Mouse (Mus musculus) neural tube, embryonic 10.5 days (tissue): ENCODE data around the gene Mmp13.
"Not testable (repeated sequence)": the region's sequence is repeated elsewhere in the genome, so short reads cannot be mapped to it uniquely, and the experiment has no call there.

Experiments used
- DNase-seq: peaks from one replicate; pipeline ENCODE4 v3.0.0-alpha.2; 2017; ENCODE audit warnings: low spot score; ENCODE audit errors: extremely low spot score

The Mmp13 gene

DNA sequence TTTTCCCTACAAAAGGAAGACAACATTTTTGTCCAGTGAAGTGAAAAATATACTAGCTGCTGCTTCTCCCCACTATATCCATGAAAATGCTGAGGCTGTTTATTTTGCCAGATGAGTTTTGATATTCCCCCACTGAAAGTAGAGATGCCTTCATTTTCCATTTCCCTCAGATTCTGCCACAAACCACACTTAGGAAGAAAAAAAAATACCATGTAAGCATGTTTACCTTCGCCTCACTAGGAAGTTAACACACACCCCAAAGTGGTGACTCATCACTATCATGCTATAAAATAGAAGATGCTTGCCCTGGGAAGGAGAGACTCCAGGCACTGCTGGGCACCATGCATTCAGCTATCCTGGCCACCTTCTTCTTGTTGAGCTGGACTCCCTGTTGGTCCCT lies at the start of gene Mmp13:
TSS of gene Mmp13 (plus strand) at position 301 of the 400 bp plus-strand sequence.
- no peak for DNase-seq

DNA sequence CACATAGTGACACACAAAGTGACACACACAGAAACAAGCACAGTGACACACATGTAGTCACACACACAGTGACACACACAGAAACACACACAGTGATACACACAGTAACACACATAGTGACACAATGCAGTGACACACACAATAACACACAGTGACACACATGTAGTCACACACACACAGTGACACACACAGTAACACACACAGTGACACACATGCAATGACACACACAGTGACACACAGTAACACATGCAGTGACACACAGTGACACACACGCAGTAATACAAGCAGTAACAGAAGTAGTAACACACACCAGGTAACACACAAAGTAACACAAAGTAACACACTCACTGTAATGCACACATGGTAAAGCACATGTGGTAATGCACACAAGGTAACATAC lies 33.7 kb upstream of the Mmp13 start:
- no peak for DNase-seq

DNA sequence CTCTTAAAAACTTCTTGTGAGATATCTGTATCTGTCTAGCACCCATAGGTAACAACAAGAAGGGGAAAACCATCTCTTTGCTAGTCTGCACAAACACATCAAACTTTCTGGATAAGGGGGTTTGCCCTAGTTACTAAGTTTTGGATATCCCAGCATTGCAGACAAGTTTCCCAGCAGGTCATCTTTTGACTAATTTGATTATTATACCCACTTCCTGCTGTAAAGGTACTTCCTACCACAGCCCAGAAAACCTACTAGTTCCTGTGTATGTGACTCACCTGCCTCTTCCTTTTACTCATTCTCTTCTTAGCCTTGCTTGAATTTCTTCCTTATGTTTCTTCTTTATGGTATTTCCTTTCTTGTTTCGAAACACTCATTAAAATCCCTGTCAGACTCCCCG lies 32.3 kb upstream of the Mmp13 start:
- no peak for DNase-seq

DNA sequence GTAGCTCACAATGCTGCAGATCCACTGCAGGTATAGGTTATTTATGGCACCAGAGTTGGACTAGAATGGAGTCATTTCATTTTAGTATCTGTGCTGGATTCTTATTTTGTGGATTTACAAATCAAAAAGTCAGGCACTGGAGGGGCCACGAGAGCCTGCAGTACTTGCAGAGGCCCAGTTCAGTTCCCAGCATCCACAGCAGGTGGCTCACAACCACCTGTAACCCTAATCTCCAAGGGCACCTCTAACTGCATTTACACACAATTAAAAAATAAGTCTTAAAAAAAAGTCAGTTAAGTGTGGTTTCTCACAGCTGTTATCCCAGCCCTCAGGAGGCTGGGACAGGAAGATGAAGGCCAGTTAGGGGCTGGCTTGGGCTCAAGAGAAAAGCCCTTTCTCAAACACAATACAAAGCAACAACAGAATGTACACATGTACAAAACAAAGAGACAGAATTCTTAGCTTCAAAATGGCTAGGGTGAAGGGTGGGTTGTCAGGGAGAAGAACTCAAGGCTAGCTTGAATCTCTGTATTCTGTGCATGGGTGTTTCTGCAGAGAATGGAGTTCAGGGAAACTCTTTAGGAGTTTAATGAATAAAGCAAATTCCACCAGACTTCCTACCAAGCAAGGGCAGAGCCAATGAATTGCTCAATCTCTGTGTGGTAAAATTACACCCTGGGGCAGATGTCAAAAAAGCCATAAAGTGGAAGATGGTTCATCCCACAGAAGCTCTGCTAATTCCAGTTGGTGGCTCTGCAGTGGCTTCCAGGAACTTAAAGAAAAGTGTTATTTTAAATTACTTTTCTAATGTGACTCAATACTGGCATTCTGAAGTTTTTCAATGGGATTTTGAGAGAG lies 19.3 kb upstream of the Mmp13 start:
- no peak for DNase-seq

DNA sequence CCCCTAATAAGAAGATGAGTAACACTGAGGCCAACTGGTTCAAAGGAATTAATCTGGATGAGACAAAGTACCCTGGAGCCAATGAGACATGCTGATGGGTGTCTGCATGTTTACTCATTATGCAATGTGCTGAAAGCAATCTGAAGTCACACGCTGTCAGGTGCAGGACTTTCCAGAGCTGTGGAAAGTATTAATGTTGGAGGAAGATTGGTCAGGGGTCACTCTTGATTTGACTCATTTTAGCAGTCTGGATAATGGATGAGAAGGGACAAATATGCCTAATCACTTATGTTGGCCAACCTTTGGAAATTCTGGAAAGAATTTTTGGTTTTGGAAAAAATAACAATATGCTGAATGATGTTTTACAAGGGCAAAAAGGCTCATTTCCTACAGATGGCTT lies 10.6 kb upstream of the Mmp13 start:
- DNase-seq = no peak

DNA sequence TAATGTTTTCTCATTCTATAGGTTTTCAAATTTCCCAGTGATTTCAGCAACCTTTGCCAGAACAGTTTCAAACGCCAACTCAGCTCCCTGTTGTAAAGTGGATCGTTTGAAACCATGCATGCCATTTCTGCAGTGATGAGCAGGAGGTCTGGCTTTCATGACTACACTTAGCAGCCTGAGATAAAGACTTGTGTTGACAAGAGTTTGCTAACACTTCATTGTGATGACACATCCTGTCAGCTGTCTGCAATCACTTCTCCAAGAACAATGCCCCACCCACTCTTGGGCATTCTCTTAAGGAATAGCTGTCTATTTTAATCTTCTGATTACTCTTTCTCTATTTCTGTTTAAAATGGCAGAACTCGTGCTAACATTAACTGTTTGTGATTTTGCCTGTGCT lies 2.2 kb upstream of the Mmp13 start:
- DNase-seq = no peak

DNA sequence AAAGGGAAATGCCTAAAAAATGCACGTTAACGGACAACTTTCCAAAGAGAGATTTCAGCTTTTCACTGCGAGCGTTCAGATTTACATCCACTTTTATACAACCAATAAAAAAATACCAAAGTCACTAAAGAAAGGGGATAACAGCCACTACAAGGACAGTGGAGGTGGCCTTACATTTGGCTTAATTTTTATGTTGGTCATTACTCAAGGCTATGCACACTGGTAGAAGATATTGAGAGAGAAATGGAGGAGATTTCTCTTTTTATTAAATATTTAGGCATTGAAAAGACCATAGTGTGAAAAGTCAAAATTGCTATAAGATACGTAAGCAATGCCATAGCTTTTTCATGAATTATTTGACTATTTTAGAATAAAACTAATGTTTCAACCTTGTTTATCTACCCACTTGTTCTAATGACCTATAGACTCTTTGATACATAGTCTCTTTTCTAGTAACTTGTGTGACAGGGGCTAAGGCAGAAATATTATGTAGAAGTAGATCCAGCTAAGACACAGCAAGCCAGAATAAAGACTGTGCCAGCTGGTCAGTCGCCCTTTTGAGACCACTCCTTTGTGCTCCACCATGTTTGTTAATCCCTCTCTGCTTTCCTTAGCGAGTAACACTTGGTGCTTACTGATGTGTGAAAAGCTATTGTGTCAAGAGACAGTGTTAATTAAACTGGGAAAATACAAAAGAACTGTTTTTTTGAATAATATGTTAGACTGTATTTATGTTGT lies 10.4 kb downstream of the Mmp13 start:
- no peak for DNase-seq

DNA sequence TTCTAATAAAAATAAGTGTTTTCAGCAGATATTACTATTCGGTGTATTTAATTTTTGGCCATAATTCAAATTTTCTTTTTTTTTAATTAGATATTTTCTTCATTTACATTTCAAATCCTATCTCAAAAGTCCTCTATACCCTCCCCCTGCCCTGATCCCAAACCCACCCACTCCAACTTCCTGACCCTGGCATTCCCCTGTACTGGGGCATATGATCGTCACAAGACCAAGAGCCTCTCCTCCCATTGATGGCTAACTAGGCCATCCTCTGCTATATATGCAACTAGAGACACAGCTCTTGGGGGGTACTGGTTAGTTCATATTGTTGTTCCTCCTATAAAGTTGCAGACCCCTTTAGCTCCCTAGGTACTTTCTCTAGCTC lies 11.0 kb downstream of the Mmp13 start:
- not testable (repeated sequence) for DNase-seq

DNA sequence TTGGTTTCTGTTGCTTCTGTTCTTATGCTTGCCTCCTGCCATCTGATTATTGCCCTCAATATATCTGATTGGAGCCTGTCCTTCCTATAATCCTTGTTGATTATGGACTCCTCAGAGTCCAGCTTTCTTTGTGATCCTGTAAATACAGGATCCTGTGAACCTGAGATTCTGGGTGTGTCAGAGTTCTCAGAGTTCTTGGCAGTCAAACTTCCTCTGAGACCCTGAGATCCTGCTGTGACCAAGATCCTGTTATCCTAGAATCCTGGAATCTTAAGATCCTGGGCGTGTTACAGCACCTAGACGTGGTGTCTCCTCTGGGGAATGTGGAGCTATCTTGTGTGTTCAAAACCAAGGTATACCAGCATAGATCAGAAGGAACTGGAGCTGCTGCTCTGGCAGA lies 17.2 kb downstream of the Mmp13 start:
- no peak for DNase-seq

DNA sequence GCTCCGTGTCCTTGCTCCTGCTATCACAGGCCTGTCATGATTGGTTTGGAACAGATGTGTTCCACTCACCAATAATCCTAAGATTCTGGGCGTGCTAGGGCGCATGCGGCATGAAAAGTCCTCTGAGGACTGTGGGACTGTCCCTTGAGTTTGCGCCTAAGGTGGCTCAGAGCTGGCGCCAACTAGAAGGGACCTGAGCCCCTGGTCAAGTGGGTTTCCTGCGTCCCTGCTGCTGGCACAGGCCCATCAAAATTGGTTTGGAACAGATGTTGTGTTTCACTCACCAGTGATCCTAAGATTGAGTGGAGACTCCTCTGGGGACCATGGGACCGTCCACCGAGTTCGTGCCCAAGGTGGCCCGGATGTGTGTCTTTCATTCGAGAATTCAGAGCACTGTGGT lies 17.6 kb downstream of the Mmp13 start:
- no peak for DNase-seq

DNA sequence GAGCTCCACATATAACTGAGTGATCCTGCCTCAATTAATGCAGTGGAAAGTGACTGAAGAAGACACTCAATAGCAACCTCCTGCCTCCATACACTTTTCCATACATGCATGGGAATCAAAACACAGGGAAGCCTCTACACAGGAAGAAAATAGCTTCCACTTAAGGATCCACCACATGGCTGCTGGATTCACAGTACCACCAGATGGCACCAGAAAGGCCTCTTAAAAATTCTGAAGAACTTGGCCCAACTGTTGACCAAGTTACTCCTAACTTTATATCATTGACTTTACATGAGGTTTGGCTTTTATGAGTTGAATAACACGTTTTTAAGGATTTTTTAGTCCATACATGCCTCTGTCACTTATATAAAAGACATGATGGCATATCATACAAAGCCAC lies 19.8 kb downstream of the Mmp13 start:
- no peak for DNase-seq

DNA sequence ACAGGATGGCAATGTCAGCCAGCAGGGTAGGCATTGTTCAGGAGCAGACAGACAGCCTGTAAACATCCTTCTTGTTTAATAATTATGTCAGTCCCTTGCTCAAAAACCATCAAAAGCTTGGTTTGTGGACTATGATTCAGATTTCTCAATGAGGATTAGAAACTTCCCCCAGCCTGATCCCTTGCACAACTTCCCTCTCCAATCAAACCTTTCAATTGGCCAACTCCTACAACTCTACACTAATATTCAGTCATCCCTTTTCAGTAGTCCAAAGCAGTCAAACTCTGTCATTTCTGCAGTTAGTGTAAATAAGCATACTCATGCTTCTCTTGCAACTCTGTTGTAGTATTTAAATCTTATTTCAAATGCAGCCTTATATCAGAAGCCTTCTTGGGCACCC lies 59.5 kb downstream of the Mmp13 start:
- no peak for DNase-seq
